Mouse (Mus musculus): ENCODE data around the gene Vdac2. TPM values are rescaled to one million over a fixed set of nuclear protein-coding genes. Genes with fewer than 3 reads are reported as not detected.

Gene Vdac2
- polyA plus RNA-seq, 2 experiments: 80.9 to 126 TPM

DNA sequence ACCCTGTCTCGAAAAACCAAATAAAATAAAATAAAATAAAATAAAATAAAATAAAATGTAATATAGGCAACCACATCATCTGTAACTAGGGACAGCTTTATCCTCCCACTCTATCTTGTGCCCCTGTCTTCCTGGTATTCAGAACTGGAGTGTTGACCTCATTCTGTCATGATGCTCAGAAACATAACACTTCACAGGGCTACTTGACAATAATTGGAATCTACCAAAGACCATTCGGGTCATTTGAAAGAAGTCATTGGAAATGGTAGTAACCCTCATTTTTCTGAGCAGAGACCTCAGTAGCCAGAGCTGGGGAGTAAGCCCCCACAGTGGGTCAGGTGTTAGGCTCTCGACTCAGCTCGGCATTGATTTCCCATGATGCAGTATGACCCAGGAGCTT is 10.4 kb upstream of the Vdac2 start:
- ATAC-seq (ENCODE audit: insufficient read depth): no peak
- H3K9me3 ChIP-seq (ENCODE audit: control insufficient read depth, low read length): no peaks in the 10 kb centered on the region

DNA sequence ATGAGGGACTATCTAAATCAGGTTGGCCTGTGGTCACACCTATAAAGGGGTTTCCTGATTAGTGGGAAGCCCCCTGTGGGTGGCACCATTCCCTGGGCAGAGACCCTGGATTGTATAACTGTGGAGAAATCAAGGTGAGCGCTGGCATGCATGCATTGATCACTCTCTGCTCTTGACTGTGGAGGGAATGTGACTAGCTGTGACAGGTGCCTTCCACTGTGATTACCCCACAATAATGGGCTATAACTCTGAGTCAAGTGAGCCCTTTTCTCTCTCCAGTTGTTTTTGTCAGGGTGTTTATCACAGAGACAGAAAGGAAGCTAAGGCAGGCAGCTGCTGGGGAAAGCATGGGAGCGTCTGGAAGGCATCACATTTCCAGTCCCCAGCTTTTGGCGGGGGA is 8.8 kb upstream of the Vdac2 start:
- H3K9me3 ChIP-seq (ENCODE audit: control insufficient read depth, low read length): no peaks in the 10 kb centered on the region
- no peaks in the 10 kb centered on the region for H3K27me3 ChIP-seq (ENCODE audit: control insufficient read depth, insufficient read depth, low read length)
- 55% methylated on average over 3 of the region's 3 CpGs for WGBS (ENCODE audit: insufficient replicate concordance)
- TF ChIP-seq EP300 (IDR thresholded peaks at IDR 0.05; ENCODE audit: low read depth) (no peak), CTCF (IDR thresholded peaks at IDR 0.05; ENCODE audit: low read depth) (no peak)
- no peak overlapping the region for H3K27ac ChIP-seq
- ATAC-seq (ENCODE audit: insufficient read depth): no peak
- H3K4me1 ChIP-seq (replicated peaks; ENCODE audit: control insufficient read depth in 2 of 2, insufficient read depth in 2 of 2, low read length in 1 of 2): peaks cover 10 to 13% of the 10 kb centered on the region in 2 experiments
- H3K9ac ChIP-seq (replicated peaks): no peak overlapping the region
- no peak overlapping the region for H3K4me3 ChIP-seq (ENCODE audit: insufficient read depth in 1 of 2, low read depth in 2 of 2, low read length in 2 of 2)
- no peak for DNase-seq (ENCODE audit: low read depth in 3 of 3, low spot score in 3 of 3)
- no peak overlapping the region for H3K4me2 ChIP-seq (ENCODE audit: low read depth)
- no peaks in the 10 kb centered on the region for H3K36me3 ChIP-seq (replicated peaks; ENCODE audit: control insufficient read depth, insufficient read depth, low read depth)

More for the DNA sequence above, 10.4 kb upstream of the Vdac2 start:
- no peak overlapping the region for H3K4me2 ChIP-seq (ENCODE audit: low read depth)
- 65% methylated on average over 4 of the region's 4 CpGs for WGBS (ENCODE audit: insufficient replicate concordance)
- TF ChIP-seq CTCF (IDR thresholded peaks at IDR 0.05; ENCODE audit: low read depth): no peak
- TF ChIP-seq EP300 (IDR thresholded peaks at IDR 0.05; ENCODE audit: low read depth): no peak
- no peak overlapping the region for H3K4me3 ChIP-seq (ENCODE audit: insufficient read depth in 1 of 2, low read depth in 2 of 2, low read length in 2 of 2)
- no peaks in the 10 kb centered on the region for H3K36me3 ChIP-seq (replicated peaks; ENCODE audit: control insufficient read depth, insufficient read depth, low read depth)
- H3K4me1 ChIP-seq (replicated peaks; ENCODE audit: control insufficient read depth in 2 of 2, insufficient read depth in 2 of 2, low read length in 1 of 2): peaks cover 10 to 13% of the 10 kb centered on the region in 2 experiments
- H3K9ac ChIP-seq (replicated peaks): no peak overlapping the region
- no peak for DNase-seq (ENCODE audit: low read depth in 3 of 3, low spot score in 3 of 3)
- no peaks in the 10 kb centered on the region for H3K27me3 ChIP-seq (ENCODE audit: control insufficient read depth, insufficient read depth, low read length)
- no peak overlapping the region for H3K27ac ChIP-seq

DNA sequence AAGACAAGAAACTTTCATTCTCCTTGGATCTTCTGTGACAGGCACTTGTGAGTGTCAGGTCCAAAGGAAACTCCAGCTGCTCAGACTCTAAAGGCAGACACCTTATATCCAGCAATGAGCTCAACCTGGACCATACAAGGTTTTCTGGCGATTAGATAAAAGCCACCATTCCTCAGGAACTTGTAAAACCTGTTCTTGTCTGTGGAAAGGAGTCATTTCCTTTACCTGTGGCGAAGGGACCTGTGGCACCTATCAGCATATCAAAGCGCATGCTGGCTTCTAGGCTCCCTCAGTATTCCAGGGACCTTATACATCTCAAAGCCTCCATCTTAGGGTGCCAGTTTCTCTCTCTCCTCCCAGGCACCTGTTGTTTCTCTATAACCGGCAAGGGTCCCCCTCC is 7.6 kb upstream of the Vdac2 start:
- ATAC-seq (ENCODE audit: insufficient read depth): no peak
- TF ChIP-seq CTCF (IDR thresholded peaks at IDR 0.05; ENCODE audit: low read depth) (no peak), EP300 (IDR thresholded peaks at IDR 0.05; ENCODE audit: low read depth) (no peak)
- Histone ChIP-seq H3K9me3 (ENCODE audit: control insufficient read depth, low read length) (no peaks in the 10 kb centered on the region), H3K4me3 (ENCODE audit: insufficient read depth in 1 of 2, low read depth in 2 of 2, low read length in 2 of 2) (no peak overlapping the region), H3K4me2 (ENCODE audit: low read depth) (no peak overlapping the region), H3K27me3 (ENCODE audit: control insufficient read depth, insufficient read depth, low read length) (no peaks in the 10 kb centered on the region), H3K9ac (replicated peaks) (no peak overlapping the region), H3K36me3 (replicated peaks; ENCODE audit: control insufficient read depth, insufficient read depth, low read depth) (no peaks in the 10 kb centered on the region), H3K27ac (no peak overlapping the region), H3K4me1 (replicated peaks; ENCODE audit: control insufficient read depth in 2 of 2, insufficient read depth in 2 of 2, low read length in 1 of 2) (peaks cover 15 to 20% of the 10 kb centered on the region in 2 experiments)
- WGBS (ENCODE audit: insufficient replicate concordance): 56% methylated on average over 4 of the region's 4 CpGs
- DNase-seq (ENCODE audit: low read depth in 3 of 3, low spot score in 3 of 3): no peak

DNA sequence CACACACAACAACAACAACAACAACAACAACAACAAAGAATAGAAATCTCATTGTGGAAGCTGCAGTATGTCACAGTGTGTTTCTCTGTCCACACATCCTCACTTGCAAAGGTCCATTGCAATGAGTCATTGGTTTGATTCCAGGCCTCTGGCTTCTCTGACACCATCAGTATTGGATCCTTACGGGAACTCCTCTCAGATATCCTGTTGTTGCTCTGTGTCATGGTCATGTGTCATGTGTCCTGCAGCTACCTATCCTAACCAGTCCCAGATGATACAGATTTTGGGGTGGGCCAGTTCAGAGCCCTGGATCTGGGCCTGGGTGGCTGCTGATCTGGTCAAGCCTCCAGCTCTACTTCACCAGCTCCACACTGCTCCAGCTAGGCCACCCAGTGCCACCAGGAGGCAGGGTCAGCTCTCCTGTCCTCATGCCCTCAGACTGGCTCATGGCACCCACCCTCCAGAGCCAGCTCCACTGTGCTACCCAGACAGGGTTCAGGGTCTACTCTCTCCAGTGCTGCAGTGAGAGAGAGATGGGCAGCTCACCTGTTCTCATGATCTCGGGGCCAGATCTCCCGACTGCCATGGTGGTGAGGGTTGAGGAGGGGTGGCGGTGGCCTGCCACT is 4.0 kb upstream of the Vdac2 start:
- no peak for ATAC-seq (ENCODE audit: insufficient read depth)
- Histone ChIP-seq H3K36me3 (replicated peaks; ENCODE audit: control insufficient read depth, insufficient read depth, low read depth) (no peaks in the 10 kb centered on the region), H3K27me3 (ENCODE audit: control insufficient read depth, insufficient read depth, low read length) (no peaks in the 10 kb centered on the region), H3K4me1 (replicated peaks; ENCODE audit: control insufficient read depth in 2 of 2, insufficient read depth in 2 of 2, low read length in 1 of 2) (peaks cover 19 to 31% of the 10 kb centered on the region in 2 experiments), H3K4me3 (ENCODE audit: insufficient read depth in 1 of 2, low read depth in 2 of 2, low read length in 2 of 2) (no peak overlapping the region), H3K9me3 (ENCODE audit: control insufficient read depth, low read length) (no peaks in the 10 kb centered on the region), H3K9ac (replicated peaks) (no peak overlapping the region), H3K27ac (no peak overlapping the region), H3K4me2 (ENCODE audit: low read depth) (no peak overlapping the region)
- WGBS (ENCODE audit: insufficient replicate concordance): 82% methylated on average over 4 of the region's 4 CpGs
- no peak for DNase-seq (ENCODE audit: low read depth in 3 of 3, low spot score in 3 of 3)
- TF ChIP-seq CTCF (IDR thresholded peaks at IDR 0.05; ENCODE audit: low read depth) (peak; percentile 64), EP300 (IDR thresholded peaks at IDR 0.05; ENCODE audit: low read depth) (no peak)

DNA sequence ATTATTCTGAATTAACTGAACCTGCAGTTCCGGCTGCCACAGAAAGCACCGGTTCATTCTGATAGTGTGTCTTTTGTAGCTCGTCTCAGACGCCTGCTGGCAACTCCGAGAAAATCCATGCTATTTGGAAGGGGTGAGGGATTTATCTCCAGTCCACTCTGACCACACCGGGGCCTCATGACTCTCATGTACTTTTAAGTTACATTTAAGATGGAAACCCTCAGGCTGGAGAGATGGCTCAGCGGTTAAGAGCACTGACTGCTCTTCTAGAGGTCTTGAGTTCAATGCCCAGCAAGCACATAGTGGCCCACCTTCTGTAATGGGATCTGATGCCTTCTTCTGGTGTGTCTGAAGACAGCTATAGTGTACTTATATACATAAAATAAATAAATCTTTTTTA is 2.7 kb upstream of the Vdac2 start:
- DNase-seq (ENCODE audit: low read depth in 3 of 3, low spot score in 3 of 3) (no peak), ATAC-seq (ENCODE audit: insufficient read depth) (no peak)
- Histone ChIP-seq H3K9me3 (ENCODE audit: control insufficient read depth, low read length) (no peaks in the 10 kb centered on the region), H3K36me3 (replicated peaks; ENCODE audit: control insufficient read depth, insufficient read depth, low read depth) (no peaks in the 10 kb centered on the region), H3K4me3 (ENCODE audit: insufficient read depth in 1 of 2, low read depth in 2 of 2, low read length in 2 of 2) (no peak overlapping the region), H3K27ac (peak overlapping the region; percentile 89), H3K4me1 (replicated peaks; ENCODE audit: control insufficient read depth in 2 of 2, insufficient read depth in 2 of 2, low read length in 1 of 2) (peaks cover 19 to 34% of the 10 kb centered on the region in 2 experiments), H3K27me3 (ENCODE audit: control insufficient read depth, insufficient read depth, low read length) (no peaks in the 10 kb centered on the region), H3K4me2 (ENCODE audit: low read depth) (no peak overlapping the region), H3K9ac (replicated peaks) (peak overlapping the region; percentile 28)
- TF ChIP-seq CTCF (IDR thresholded peaks at IDR 0.05; ENCODE audit: low read depth) (no peak), EP300 (IDR thresholded peaks at IDR 0.05; ENCODE audit: low read depth) (no peak)
- whole genome bisulfite sequencing (ENCODE audit: insufficient replicate concordance): 44% methylated on average over 7 of the region's 7 CpGs
